Mouse (Mus musculus): ENCODE measurements around the gene Cdh26.
A peak's percentile ranks its signal among the peaks of the same experiment; 100 is the strongest.

The Cdh26 gene

DNA sequence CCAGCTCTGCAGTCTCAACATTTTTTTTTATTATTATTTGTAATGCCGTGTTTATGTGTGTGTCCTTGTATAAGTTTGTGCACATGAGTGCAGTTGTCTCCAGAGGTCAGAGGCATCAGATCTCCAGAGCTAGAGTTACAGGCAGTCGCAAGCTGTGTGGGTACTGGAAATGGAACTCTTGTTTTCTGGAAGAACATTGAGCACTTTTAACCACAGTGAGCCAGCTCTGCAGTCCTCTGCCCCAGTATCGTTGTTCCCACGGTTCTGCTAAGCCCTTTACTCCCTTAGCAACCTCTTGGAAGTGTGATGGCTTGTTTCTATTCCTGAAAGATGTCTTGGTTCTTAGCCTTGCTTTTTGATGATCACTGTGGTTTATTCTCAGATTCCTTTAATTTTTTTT is 19.1 kb downstream of the Cdh26 start:
- DNase-seq: no peak

DNA sequence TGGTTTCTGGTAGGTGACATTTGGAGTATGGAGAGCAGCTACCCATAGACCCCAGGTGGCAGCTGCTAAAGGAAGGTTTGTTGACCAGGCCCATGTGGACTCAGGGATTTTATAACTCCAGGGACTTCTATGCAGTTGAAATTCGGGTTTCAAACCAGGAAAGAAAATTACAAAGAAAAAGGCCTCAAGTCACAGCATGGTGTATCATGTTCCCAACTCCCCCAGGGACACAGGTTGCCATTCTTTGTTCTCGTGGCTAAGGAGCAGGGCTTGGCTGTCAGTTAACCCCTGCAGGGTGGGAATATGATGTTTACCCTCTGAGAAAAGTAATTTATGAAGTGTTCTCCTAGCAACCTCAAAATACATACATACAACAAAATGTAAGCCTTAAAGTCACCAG is 19.9 kb downstream of the Cdh26 start:
- DNase-seq: no peak

DNA sequence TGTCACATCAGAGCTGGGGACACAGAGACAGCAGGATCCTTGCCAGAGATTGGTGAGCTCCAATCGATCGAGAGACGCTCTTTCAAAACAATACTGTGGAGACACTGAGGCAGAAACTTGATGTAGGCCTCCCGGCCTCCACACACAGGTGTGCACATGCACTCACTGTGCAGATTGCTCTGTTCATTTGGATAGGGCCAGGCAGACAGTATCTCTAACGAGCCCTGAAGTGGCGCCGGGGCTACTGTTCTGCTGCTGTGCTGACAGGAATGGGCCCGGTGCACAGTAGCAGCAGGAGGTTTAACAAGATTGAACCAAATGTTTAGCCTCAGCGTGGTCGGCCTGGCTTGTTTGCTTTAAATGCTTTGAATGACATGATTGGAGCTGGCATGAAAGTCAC is 20.6 kb downstream of the Cdh26 start:
- no peak for DNase-seq

DNA sequence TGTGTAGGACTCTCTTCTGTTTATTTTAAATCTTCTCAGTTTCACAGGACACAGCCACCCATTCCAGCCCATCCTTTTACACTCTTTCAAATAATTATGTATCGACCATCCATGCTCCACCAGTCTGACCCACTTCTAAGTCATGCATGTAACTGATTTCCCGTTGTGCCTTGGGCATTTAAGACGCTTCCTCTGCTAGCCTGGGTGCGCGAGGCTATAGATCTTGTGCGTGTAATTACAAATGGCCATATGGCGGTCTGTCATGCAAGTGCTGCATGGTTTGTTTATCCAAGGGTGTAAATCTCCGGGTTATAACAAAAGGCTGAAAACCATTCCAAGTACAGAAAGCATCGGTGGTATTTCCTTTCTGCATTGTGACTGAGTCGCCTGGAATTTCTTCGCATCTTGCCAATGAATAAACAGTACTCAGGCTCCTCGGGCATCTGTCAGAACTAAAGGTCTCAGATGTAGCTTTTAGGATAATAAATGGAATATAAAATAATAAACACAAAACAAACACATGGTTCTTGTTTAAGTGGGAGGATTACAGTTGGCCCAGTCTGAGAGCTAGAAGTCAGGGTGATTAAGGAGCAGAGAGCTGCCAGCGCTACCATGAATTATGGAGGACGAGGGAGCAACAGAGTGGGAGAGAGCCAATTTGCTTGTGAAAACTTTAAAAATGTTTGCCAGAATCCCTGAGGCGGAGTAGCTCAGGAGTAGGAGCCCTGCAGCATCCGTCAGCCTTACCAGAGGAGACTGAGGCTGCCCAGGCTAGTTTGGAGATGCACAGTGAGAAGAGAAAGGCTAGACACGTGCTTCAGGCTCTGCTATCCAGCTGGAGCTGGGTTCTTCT is 24.6 kb downstream of the Cdh26 start:
- DNase-seq: peak; percentile 16

DNA sequence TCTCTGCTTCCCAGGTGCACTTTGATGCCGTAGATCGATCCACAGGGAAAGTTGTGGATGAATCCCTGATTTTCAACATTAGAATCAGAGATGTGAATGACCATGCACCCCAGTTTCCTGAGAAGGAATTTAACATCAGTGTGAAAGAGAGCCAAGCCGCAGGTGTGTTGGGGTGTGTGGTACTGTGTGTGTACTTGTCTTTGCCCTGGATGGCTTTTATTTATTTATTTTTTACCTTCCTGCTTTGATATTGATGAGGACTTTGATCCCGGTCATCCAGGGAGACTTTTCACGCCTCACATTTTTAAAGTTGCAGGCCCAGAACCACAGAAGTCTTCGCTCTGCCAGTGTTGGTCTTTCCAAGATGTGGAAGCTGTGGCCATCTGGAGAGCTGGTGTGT is 27.1 kb downstream of the Cdh26 start:
- DNase-seq: no peak

DNA sequence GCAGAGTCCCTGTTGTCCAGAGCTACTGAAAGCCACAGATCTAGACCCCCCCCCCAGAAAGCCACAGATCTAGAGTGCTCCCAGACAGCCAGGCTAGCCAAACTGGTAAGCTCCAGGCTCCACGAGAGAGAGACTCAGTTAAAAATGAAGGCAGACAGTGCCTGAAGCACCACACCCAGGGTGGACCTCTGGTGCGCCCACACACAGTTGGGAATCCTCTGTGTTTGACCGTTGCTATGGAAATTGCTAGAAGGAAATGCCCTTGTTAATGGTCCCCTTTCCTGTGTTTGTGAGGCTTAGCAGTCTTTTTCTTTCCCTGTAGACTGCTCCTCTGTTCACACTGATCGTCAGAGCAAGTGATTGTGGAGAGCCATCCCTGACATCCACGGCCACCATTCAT is 30.0 kb downstream of the Cdh26 start:
- no peak for DNase-seq

DNA sequence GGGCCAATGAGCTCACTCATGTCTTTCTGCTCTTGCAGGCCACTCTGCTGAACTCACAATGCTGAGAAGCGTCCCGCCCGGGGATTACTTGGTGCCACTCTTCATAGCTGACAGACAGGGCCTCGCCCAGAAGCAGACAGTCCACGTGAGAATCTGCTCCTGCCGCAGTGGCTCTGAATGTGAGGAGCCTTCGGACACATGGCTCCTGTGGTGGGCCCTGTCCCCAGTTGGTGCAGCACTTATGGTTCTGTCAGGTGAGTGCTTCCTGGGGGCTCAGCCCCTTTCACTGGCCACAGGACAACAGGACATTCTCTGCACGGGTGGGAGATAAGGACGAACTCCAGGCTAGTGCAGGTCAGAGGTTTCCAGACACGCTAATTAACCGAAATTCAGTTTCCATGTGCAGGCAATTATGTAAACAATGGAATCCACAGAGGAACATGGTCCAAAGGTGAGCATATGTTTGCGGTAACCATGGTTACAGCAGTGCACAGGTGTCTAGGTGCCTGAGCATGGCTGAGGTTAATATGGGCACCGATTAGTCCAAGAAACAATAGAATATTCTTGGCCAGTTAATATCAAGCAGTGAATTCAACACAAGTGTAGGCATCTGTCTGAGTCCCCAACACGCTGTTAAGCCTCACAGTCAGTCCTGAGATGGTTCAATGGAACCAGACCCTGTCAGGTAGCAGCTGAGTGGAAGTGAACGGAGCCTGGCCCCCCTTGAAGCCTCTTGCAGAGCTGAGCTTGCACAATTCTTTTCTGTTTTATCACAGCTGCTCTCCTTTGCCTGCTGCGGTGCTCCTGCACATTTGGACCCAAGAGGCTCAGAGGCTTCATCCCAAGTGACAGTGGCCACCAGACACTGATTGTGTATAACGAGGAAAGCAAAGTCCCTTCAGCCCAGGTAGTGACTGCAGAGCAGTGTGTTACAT is 41.5 kb downstream of the Cdh26 start:
- DNase-seq: no peak

DNA sequence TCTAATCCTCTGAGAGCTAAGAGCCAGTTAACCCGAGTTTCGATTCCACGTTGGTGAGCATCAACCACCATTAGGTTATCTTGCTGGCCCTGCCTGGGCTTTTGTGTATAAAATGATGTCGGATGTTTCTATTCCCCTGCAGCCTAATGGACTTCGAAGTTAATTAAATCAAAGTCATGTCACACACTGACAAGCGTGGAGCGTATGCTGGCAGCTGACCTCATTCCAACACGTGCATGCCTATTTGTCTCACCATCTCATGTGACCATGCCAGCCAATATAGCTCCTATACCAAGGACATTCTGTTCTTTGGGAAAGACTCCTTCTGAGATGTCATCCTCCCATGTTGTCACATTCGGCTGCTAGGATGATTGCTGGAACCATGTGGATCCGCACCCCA is 43.6 kb downstream of the Cdh26 start:
- no peak for DNase-seq

DNA sequence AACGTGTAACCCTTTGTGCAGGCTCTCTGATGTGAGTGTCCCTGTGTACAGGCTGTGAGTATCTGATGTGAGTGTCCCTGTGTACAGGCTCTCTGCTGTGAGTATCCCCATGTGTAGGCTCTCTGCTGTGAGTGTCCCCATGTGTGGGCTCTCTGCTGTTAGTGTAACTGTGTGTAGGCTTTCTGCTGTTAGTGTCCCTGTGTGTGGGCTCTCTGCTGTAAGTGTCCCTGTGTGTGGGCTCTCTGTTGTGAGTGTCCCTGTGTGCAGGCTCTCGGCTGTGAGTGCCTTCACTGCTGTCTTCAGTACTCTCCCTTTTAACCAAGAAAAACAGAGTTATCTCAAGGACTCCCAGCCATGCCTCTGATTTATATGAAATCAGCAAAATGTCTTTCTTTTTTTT is 46.9 kb downstream of the Cdh26 start:
- DNase-seq: no peak

DNA sequence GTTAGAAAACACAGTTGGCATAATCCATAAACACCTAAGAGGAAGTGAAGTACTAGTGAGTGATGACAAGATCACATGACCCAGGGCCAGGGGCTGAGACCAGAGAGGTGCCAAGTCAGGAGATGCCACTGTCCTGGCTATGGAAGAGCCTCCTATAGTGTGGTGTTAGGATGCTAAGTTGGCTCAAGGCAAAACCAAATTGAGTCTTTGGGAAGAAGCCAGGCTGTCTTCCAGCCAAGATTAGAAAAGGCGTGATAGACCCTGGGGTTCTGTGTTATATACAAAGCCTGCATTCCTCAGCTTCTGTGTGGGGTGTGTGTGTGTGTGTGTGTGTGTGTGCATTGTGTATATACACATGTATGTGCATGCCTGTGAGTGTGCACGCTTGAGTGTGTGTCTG is 48.7 kb downstream of the Cdh26 start:
- DNase-seq: no peak

DNA sequence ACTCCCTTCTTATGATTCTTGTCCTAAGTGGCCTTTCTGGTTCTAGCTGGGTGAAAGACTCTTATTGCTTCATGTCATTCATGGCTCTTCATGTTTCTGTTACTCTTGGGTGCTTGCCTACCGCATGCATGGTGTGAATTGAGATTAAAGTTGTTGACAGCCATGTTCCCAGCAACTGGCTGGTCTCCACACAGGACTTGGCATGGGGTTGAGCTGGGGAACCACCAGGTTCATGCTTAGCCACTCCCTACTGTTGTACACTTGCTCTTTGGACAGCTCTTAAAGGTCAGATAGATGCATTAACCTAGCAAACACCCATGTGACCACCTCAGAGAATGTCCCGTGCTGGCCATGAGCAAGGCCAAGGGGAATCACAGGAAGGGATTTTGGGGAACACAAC is 50.6 kb downstream of the Cdh26 start:
- DNase-seq: no peak

DNA sequence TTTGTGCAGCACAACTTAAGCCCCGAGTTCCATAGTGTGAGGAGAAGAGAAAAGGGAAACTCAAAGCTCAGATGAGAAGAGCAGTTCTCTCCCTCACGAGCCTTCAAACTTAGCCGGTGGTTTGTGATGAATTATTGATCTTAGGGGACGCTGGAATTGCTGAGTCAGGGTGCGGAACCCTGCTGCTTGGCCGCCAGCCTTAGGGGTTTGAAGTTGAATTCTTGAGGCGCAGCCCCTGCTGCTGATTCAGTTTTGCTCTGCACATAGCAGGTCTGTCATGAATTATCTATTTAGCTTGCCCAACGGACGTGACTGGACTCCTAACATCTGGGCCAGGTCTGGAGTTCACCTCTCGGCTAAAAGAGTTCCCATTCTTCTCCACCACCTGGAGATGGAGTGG is 53.1 kb downstream of the Cdh26 start:
- no peak for DNase-seq

DNA sequence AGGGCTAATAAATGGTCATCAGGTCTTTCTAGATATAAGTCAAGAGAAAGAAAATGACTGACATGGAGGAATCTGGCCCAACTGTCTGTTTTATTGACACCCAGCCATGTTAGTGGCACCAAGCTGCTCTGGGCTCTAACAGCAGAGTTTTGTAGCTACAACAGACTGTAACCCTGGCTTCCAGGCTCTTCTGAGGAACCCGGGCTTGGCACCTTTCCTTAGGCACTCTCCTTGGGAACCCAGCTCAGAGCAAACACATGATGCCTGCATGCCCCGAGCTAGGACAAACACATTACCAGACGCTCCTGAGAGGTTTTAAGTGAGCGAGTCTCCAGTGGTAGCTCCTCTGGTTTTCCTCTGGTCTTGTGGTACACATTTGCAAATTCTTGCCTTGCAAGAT is 57.9 kb downstream of the Cdh26 start:
- no peak for DNase-seq

DNA sequence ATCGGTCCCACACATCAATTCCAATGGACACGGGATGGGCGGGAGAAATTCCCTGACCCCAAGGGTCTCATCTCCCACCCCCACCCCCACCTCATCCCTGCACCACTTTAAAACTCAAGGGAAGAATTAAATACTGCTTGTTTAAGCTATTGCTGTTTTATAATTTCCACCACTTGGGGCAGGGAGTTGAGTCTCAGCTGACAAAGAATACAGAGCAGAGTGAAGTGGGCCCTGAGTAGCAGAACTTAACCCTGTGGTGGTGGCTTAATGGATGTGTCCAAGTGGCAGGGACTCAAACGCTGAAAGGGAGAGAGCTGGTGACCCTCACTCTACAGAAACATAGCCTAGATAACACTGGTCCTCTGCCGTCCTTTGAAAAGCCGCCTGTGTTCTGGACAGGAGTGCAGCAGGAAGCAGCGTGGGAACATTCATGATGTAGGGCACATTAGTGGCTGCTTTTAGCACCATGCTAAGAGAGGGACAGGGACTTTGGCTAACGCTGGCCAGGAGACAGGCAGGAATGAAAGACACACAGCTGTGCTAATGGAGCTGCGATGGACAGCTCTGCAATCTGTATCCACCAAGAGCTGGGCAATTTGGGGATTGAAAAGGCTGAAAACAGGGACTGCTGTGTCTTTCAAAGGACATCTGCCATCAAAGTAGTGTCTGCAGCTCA is 60.1 kb downstream of the Cdh26 start:
- no peak for DNase-seq

DNA sequence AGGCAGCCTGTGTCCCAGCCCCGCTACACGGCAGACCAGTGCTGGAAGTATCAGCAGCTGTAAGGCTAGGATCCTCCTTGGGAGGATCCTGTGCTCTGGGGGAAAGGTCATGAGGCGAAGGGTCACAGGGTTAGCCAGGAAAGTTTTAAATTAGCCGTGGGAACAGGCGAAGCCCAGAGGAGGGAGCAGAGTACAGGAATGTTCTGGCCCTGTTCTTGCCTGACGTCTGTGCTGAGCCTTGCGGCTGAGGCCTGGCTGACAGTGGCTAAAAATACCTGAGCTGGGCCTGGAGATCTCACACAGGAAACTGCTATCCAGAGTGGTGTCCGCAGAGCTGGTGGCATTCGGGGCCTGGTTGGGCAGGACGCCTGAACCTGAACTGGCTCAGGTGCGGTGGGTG is 63.7 kb downstream of the Cdh26 start:
- no peak for DNase-seq

DNA sequence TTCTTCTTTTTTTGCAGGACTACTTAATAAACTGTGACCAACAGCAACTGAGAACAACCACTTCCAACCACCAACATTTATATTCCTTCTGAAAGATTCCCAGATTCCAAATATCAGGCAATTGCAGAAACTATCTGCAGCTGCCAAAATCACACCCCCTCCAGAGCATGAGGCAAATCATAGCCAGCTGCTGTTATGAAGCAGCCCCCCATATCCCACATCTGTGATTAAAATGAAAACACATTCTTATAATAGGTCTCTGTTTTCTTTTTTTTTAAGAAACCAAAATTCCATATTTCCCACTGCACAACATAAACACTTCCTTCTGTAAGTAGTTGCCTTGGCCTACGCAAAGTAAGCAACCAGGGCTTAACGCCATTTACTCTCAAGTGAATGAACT is 65.5 kb downstream of the Cdh26 start:
- no peak for DNase-seq

DNA sequence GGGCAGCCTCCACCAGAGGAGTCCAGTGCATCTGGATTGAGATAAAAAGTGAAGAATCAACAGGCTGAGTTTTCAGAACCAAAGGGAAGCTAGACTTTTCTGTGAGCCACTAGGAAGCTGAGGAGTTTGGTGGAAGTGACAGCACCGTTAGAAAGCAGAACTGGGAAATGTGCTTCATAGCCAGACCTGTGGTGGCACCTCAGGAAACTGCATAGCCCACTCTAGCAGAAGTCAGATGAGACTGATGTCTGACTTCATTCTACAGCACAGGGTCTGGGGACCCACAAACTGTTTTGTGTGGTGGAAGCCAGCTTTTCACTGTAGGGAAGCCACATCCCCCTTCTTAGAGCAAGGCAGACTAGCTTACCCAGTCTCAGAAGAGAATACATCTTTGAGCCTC is 67.6 kb downstream of the Cdh26 start:
- DNase-seq: no peak

DNA sequence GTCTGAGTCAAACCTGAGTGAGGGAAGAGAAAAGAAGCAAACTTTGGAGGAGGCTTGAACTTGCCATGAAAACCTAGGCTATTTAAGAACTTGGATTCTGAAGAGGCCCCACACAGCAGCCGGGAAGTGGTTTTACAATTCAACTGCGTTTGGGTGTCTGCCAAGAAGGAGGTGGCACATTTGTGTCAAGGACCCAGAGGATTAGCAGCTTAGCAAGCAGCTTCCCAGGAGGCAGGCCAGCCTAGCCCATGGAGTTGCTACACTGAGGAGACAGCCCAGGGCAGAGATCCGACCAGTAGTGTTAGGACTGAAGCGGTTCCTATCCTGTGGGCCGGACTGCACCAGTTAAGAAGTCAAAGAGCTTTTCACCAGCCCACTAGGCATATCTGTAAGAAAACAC is 68.1 kb downstream of the Cdh26 start:
- DNase-seq: peak; percentile 59

DNA sequence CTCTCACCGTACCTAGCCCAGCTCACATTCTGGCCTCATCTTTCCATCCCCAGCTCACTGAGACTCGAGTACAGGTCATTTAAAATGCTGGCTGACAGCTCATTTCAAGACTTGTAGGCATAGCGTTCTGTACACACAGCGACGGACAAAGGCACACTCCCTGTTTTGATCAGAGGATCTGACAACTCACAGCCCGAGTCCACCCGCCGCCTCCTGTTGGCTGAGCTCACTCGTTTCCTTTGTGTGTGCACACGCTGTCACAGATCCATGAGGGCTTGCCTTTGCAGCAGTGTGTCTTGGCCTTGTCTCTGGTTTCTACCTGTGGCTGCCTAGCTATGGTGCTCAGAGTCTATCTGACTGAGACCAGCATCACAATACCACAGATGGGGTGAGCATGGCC is 72.1 kb downstream of the Cdh26 start:
- no peak for DNase-seq

DNA sequence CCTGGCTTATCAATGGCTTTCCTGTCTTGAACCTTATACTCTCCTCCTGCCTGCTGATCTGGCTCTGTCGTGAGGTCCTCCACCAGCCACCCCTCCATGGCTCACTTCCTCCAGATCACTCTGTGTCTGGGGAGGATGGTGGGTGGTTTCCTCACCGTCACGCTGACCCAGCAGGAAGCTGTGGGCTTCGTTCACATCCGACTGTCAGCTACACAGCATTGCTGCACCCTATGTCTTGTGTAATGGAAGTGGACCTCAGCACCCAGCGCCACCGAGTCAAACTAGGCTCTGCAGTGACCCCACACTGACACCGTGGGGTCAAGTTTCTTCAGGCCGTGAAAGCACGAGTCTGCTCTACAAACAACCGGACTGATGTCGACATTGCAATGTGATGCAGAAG is 75.7 kb downstream of the Cdh26 start:
- DNase-seq: peak; percentile 30

DNA sequence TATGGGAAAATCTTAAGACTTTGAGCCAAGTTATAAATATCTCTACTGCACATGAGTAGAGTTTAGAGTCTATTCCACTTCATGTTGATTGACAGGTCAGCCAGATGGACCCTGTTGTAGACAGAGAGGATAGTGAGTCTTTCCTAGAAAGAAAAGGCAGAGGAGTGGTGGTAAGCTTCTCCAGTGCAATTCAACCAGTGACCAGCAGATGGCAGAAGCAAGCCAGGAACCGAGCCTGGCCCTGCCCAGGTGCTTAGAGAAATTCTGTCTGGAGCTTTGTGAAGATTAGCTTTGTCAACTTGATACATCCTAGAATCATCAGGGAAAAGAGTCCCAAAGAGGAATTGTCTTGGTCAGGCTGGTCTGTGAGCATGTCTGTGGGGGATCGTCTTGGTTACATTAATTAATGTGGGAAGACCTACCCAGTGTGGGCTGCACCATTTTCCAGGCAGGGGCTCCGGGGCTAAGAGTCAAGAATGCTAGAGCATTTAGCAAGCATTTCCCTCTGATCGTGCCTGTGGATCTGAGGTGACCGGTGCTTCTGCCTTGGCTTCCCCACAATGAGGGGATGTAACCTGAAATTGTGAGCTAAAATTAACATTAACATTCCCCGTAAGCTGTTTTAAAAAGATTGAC is 77.2 kb downstream of the Cdh26 start:
- DNase-seq: peak; percentile 82

DNA sequence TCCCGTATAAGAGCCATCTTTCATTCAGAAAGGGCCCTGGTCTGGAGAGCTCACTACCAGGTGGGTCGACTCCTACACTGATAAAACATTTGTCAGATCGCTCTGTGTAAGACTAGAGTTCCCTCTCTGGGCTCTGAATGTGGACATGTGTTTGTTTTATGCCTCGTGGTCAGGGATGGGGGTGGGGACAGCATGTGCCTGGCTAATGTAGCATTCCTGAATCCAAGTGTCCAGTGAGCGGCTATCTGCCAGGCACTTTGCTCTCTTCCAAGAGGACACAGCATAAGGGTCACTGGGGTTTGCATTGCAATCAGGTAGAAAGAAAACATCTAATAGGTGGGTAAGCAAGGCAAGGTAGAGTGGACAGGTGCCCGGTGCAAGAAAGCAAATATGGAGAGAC is 77.9 kb downstream of the Cdh26 start:
- no peak for DNase-seq

DNA sequence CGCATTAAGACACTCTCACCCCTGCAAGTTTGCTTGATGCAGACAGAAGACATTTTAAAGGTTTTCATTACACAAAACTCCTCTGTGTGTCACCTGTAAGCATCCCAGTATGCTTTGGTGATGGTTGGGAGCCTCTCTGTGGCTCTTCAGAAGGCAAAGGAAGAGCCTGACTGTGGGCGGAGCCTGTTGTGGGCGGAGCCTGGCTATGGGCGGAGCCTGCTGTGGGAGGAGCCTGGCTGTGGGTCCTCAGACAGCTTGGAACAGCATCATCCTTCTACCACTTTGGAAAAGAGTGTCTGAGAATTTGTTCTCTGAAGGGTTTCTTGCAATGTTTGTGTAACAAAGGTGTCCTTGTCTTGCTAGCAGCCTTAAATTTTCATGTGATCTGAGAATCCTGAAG is 82.7 kb downstream of the Cdh26 start:
- no peak for DNase-seq
